Mouse (Mus musculus) spleen, adult 2 months (tissue): ENCODE measurements at regions not wholly inside any gene's neighbourhood (a gene's known extent, or its start where the extent isn't known, plus 50 kb on each side); places are given as distances from the start of the nearest gene placed in this dataset.

Source experiments
- CTCF ChIP-seq: fragments of 200-500 bp; IDR thresholded peaks from 2 replicates; pipeline ENCODE4 v1.5.1; 2011; ENCODE audit warnings: mild to moderate bottlenecking, inconsistent platforms; ENCODE audit not compliant: insufficient read depth, insufficient read length, insufficient replicate concordance; ENCODE audit errors: extremely low read depth
- POLR2A ChIP-seq: fragments of 200-500 bp; IDR thresholded peaks from 2 replicates; pipeline ENCODE4 v1.6.1; 2011; ENCODE audit warnings: low read depth, low read length, inconsistent platforms

DNA sequence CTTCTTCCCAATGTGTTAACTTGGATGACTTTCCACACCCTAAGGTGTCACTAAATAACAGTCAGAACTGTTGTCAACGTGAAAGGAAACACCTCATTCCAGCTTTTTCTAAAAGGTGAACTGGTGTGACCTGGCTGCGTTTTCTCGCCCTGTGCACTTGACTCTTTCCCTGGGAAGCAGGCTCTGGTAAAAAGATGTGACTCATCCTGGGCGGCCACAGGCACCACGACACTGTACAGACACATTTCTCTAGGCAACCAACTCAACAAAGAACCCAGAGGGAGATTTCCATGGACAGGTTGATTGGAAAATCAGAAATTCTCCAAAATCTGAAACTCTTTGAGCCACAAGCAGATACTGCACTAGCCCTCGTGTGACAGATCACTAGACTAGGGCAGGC lies 865.0 kb downstream of the Zfp704 start:
- TF ChIP-seq CTCF (no peak), POLR2A (no peak)
